Mouse (Mus musculus) MEL (cell line): ENCODE measurements at regions not wholly inside any gene's neighbourhood (a gene's known extent, or its start where the extent isn't known, plus 50 kb on each side); places are given as distances from the start of the nearest gene placed in this dataset.

ENCODE experiments used
- DNase-seq: peaks from one replicate; pipeline ENCODE4 v3.0.0; 2011; ENCODE audit warnings: low read depth, low spot score
- H3K27ac ChIP-seq: 2 replicates; pipeline ENCODE4 v1.5.1; 2012; ENCODE audit warnings: low read depth, mild to moderate bottlenecking, control low read depth, low read length, moderate library complexity; ENCODE audit not compliant: control insufficient read depth
- H3K27me3 ChIP-seq, 2 experiments: fragments of 150-350 bp in 1 of 2; sonication (generic) in 1 of 2; 2 replicates each; pipeline ENCODE4 v1.6.1; 2012; ENCODE audit warnings: low read length in 2 of 2, mild to moderate bottlenecking in 2 of 2, improper control_type of control experiment in 1 of 2, moderate library complexity in 1 of 2; ENCODE audit not compliant: insufficient read depth in 2 of 2, control insufficient read depth in 1 of 2
- H3K36me3 ChIP-seq, 2 experiments: 2 replicates each; pipeline ENCODE4 v1.6.1; 2012 to 2014; ENCODE audit warnings: low read length in 2 of 2, improper control_type of control experiment in 1 of 2, inconsistent platforms in 1 of 2, mild to moderate bottlenecking in 1 of 2; ENCODE audit not compliant: insufficient read depth in 2 of 2, control insufficient read depth in 1 of 2
- H3K4me1 ChIP-seq, 2 experiments: fragments of 150-350 bp in 1 of 2; sonication (generic) in 1 of 2; 2 replicates each; pipeline ENCODE4 v1.6.1; 2012; ENCODE audit warnings: low read length in 2 of 2, improper control_type of control experiment in 1 of 2, mild to moderate bottlenecking in 1 of 2; ENCODE audit not compliant: insufficient read depth in 2 of 2, control insufficient read depth in 1 of 2
- H3K4me3 ChIP-seq, 2 experiments: fragments of 150-350 bp in 1 of 2; sonication (generic) in 1 of 2; 2 replicates each; pipeline ENCODE4 v1.5.1; 2012; ENCODE audit warnings: low read depth in 2 of 2, low read length in 2 of 2, mild to moderate bottlenecking in 2 of 2, moderate library complexity in 2 of 2, control low read depth in 1 of 2, improper control_type of control experiment in 1 of 2; ENCODE audit not compliant: control insufficient read depth in 1 of 2, insufficient read depth in 1 of 2
- H3K79me2 ChIP-seq: 2 replicates; pipeline ENCODE4 v1.6.1; 2012; ENCODE audit warnings: mild to moderate bottlenecking, low read length, moderate library complexity; ENCODE audit not compliant: control insufficient read depth, poor library complexity, insufficient read depth
- H3K9ac ChIP-seq: 2 replicates; pipeline ENCODE4 v1.6.1; 2012; ENCODE audit warnings: low read depth, mild to moderate bottlenecking, control low read depth, low read length, moderate library complexity; ENCODE audit not compliant: control insufficient read depth, poor library complexity, severe bottlenecking
- H3K9me3 ChIP-seq: fragments of 150-350 bp; sonication (generic); replicated peaks from 2 replicates; pipeline ENCODE4 v1.6.1; 2012; ENCODE audit warnings: mild to moderate bottlenecking, low read length, improper control_type of control experiment, moderate library complexity; ENCODE audit not compliant: insufficient read depth
- BHLHE40 ChIP-seq: IDR thresholded peaks from 2 replicates; pipeline ENCODE4 v1.6.1; 2012; ENCODE audit warnings: low read depth, mild to moderate bottlenecking, inconsistent platforms, low read length, improper control_type of control experiment, borderline replicate concordance
- CTCF ChIP-seq, 3 experiments: IDR thresholded peaks in 2 of 3; conservative IDR thresholded peaks in 1 of 3; 2 replicates each; pipeline ENCODE4 v1.5.1; 2011 to 2012; ENCODE audit warnings: low read length in 3 of 3, low read depth in 2 of 3, mild to moderate bottlenecking in 2 of 3, improper control_type of control experiment in 1 of 3, inconsistent platforms in 1 of 3, mixed read lengths in 1 of 3, moderate library complexity in 1 of 3; ENCODE audit not compliant: control insufficient read depth in 1 of 3, insufficient read depth in 1 of 3, poor library complexity in 1 of 3, severe bottlenecking in 1 of 3
- ELF1 ChIP-seq: IDR thresholded peaks from 2 replicates; pipeline ENCODE4 v1.6.1; 2014; ENCODE audit warnings: low read depth, mild to moderate bottlenecking, inconsistent platforms, low read length, improper control_type of control experiment, moderate library complexity
- HCFC1 ChIP-seq: IDR thresholded peaks from 2 replicates; pipeline ENCODE4 v1.6.1; 2012; ENCODE audit warnings: low read depth, mild to moderate bottlenecking, inconsistent platforms, low read length, improper control_type of control experiment, moderate library complexity
- JUND ChIP-seq: IDR thresholded peaks from 2 replicates; pipeline ENCODE4 v1.6.1; 2011; ENCODE audit warnings: low read depth, mild to moderate bottlenecking, improper control_type of control experiment, low read length
- MAX ChIP-seq: IDR thresholded peaks from 2 replicates; pipeline ENCODE4 v1.6.1; 2011; ENCODE audit warnings: low read length, improper control_type of control experiment
- MAZ ChIP-seq: IDR thresholded peaks from 2 replicates; pipeline ENCODE4 v1.6.1; 2012; ENCODE audit warnings: low read depth, mild to moderate bottlenecking, inconsistent platforms, low read length, improper control_type of control experiment
- MXI1 ChIP-seq: IDR thresholded peaks from 2 replicates; pipeline ENCODE4 v1.6.1; 2011; ENCODE audit warnings: mild to moderate bottlenecking, low read depth, low read length, improper control_type of control experiment
- MYB ChIP-seq: IDR thresholded peaks from 2 replicates; pipeline ENCODE4 v1.6.1; 2011; ENCODE audit warnings: mild to moderate bottlenecking, low read depth, low read length, improper control_type of control experiment
- MYC ChIP-seq: IDR thresholded peaks from 2 replicates; pipeline ENCODE4 v1.6.1; 2011; ENCODE audit warnings: low read depth, mild to moderate bottlenecking, low read length, improper control_type of control experiment, moderate library complexity
- NELFE ChIP-seq: IDR thresholded peaks from 2 replicates; pipeline ENCODE4 v1.6.1; 2011; ENCODE audit warnings: low read depth, low read length, improper control_type of control experiment
- POLR2A ChIP-seq, 2 experiments: IDR thresholded peaks; 2 replicates each; pipeline ENCODE4 v1.6.1; 2011 to 2012; ENCODE audit warnings: low read length in 2 of 2, mild to moderate bottlenecking in 2 of 2, control low read depth in 1 of 2, improper control_type of control experiment in 1 of 2, low read depth in 1 of 2, moderate library complexity in 1 of 2; ENCODE audit not compliant: control insufficient read depth in 1 of 2, insufficient read depth in 1 of 2, poor library complexity in 1 of 2
- RAD21 ChIP-seq: IDR thresholded peaks from 2 replicates; pipeline ENCODE4 v1.6.1; 2011; ENCODE audit warnings: mild to moderate bottlenecking, low read depth, low read length, improper control_type of control experiment
- SIN3A ChIP-seq: IDR thresholded peaks from 2 replicates; pipeline ENCODE4 v1.6.1; 2012; ENCODE audit warnings: low read length, improper control_type of control experiment, inconsistent platforms
- SMC3 ChIP-seq: IDR thresholded peaks from 2 replicates; pipeline ENCODE4 v1.6.1; 2011; ENCODE audit warnings: low read depth, low read length, improper control_type of control experiment
- TBP ChIP-seq: IDR thresholded peaks from 2 replicates; pipeline ENCODE4 v1.8.0; 2011; ENCODE audit warnings: low read depth, low read length, improper control_type of control experiment
- UBTF ChIP-seq: IDR thresholded peaks from 2 replicates; pipeline ENCODE4 v1.6.1; 2012; ENCODE audit warnings: low read depth, mild to moderate bottlenecking, inconsistent platforms, low read length, improper control_type of control experiment, moderate library complexity, borderline replicate concordance; ENCODE audit not compliant: insufficient read depth
- USF1 ChIP-seq: IDR thresholded peaks from 2 replicates; pipeline ENCODE4 v1.6.1; 2014; ENCODE audit warnings: low read depth, mild to moderate bottlenecking, inconsistent platforms, low read length, improper control_type of control experiment, moderate library complexity
- ZC3H11A ChIP-seq: IDR thresholded peaks from 2 replicates; pipeline ENCODE4 v1.6.1; 2012; ENCODE audit warnings: low read depth, mild to moderate bottlenecking, inconsistent platforms, low read length, improper control_type of control experiment
- ZMIZ1 ChIP-seq: IDR thresholded peaks from 2 replicates; pipeline ENCODE4 v1.6.1; 2012; ENCODE audit warnings: low read depth, mild to moderate bottlenecking, inconsistent platforms, low read length, improper control_type of control experiment, moderate library complexity

GRCm38 (mm10) chr3:41492727-41493392, 62.7 kb upstream of the Jade1 start:
- H3K27me3 ChIP-seq = no peaks in the 10 kb centered on the region
- DNase-seq = peak; percentile 90
- H3K36me3 ChIP-seq = peaks cover 0 to 20% of the 10 kb centered on the region in 2 experiments; a peak in 2 of 4 replicates
- H3K4me3 ChIP-seq = peak overlapping the region; percentile 69 to 83
- TF ChIP-seq TBP (no peak), ELF1 (no peak), USF1 (peak; percentile 79), MYC (peak; percentile 92), NELFE (peak; percentile 51), JUND (peak; percentile 85; the same call in 1 of the 2 replicates), BHLHE40 (no peak), SIN3A (peak; percentile 35), POLR2A (IDR thresholded peaks at IDR 0.05; ENCODE audit: control insufficient read depth in 1 of 2, insufficient read depth in 1 of 2, low read depth in 1 of 2, low read length in 2 of 2, poor library complexity in 1 of 2) (peak; percentile 28 to 63; a peak in 2 of 4 replicates), MAX (peak; percentile 80), MXI1 (peak; percentile 63), HCFC1 (peak; percentile 39), ZMIZ1 (no peak), MAZ (peak; percentile 37; the same call in 1 of the 2 replicates)
- peak overlapping the region; percentile 78 for H3K27ac ChIP-seq
- H3K9ac ChIP-seq = peak overlapping the region; percentile 80
- H3K9me3 ChIP-seq = no peaks in the 10 kb centered on the region
- peaks cover 0 to 5% of the 10 kb centered on the region in 2 experiments; a peak in 3 of 4 replicates for H3K4me1 ChIP-seq
- H3K79me2 ChIP-seq = peaks cover 6% of the 10 kb centered on the region

- peaks cover 0 to 20% of the 10 kb centered on the region in 2 experiments; a peak in 2 of 4 replicates for H3K36me3 ChIP-seq
- no peaks in the 10 kb centered on the region for H3K9me3 ChIP-seq
- no peaks in the 10 kb centered on the region for H3K27me3 ChIP-seq
- DNase-seq = peak; percentile 61
- peak overlapping the region; percentile 78 for H3K27ac ChIP-seq
- peaks cover 6% of the 10 kb centered on the region for H3K79me2 ChIP-seq
- peak overlapping the region; percentile 69 to 83 for H3K4me3 ChIP-seq
- H3K4me1 ChIP-seq = peaks cover 0 to 5% of the 10 kb centered on the region in 2 experiments; a peak in 3 of 4 replicates
- peak overlapping the region; percentile 80 for H3K9ac ChIP-seq
- TF ChIP-seq UBTF (no peak), SMC3 (peak; percentile 38; the same call in 1 of the 2 replicates), JUND (no peak), ZC3H11A (0 out of 2 replicates have a peak, but pooled peaks have one; percentile 20), CTCF (IDR thresholded peaks at IDR 0.05 in 2 of 3, conservative IDR thresholded peaks at IDR 0.05 in 1 of 3; ENCODE audit: control insufficient read depth in 1 of 3, insufficient read depth in 1 of 3, low read depth in 2 of 3, low read length in 3 of 3, poor library complexity in 1 of 3, severe bottlenecking in 1 of 3) (peak; percentile 8 to 42 (median 35); a peak in 4 of 6 replicates), RAD21 (peak; percentile 43), MYB (no peak)
Observed at GRCm38 (mm10) chr3:41492031-41492726, 63.4 kb upstream of the Jade1 start.
